Mouse (Mus musculus) macrophage (primary cell): ENCODE data around the gene Gm10300. TPM values are rescaled to one million over a fixed set of nuclear protein-coding genes. Genes with fewer than 3 reads are reported as not detected.
A peak's percentile ranks its signal among the peaks of the same experiment; 100 is the strongest.

Experiments
- H3K27ac ChIP-seq: fragments of 350-480 bp; formaldehyde crosslinking; 2 replicates; pipeline ENCODE4 v1.9.0; 2021
- H3K36me3 ChIP-seq: fragments of 350-480 bp; formaldehyde crosslinking; 2 replicates; pipeline ENCODE4 v1.9.0; 2021; ENCODE audit errors: inconsistent target
- H3K4me3 ChIP-seq: fragments of 350-480 bp; formaldehyde crosslinking; 2 replicates; pipeline ENCODE4 v1.9.0; 2021; ENCODE audit errors: inconsistent target
- H3K79me2 ChIP-seq: fragments of 350-480 bp; formaldehyde crosslinking; 2 replicates; pipeline ENCODE4 v1.9.0; 2021; ENCODE audit errors: inconsistent target
- WGBS: methylation state at CpG from one replicate; pipeline ENCODE4 v1.1.7; 2026; ENCODE audit warnings: inconsistent platforms; ENCODE audit not compliant: missing documents; 5-methylcytosine and 5-hydroxymethylcytosine counted together
- polyA plus RNA-seq: library from polyadenylated mRNA; stranded (reverse); fragments of 250-400 nt; gene quantifications from 3 replicates; pipeline ENCODE4 v1.2.4, GENCODE M21; 2018; ENCODE audit warnings: inconsistent platforms
- total RNA-seq, 78 experiments: library from RNA; depleted of rRNA; stranded (reverse); fragments of 250-400 nt; gene quantifications; 1 replicate in 9 of 78; 2 replicates in 24 of 78; 3 replicates in 43 of 78; 4 replicates in 2 of 78; pipeline ENCODE4 v1.2.4; 2018; ENCODE audit warnings: inconsistent platforms in 56 of 78

Gm10300 gene
- 1 to 10 TPM in 8 of 26 experiments, under 1 TPM in 6, not detected in 12; 0.29 to 2.7 (median 1.2) TPM for total RNA-seq (2018; cell fraction: chromatin; rRNA removed)
- total RNA-seq (2018; cell fraction: cytosol; rRNA removed): under 1 TPM in 15 of 26 experiments, not detected in 11; 0.03 to 0.29 (median 0.14) TPM
- total RNA-seq (2018; cell fraction: nucleus; rRNA removed): 1 to 10 TPM in 7 of 26 experiments, under 1 TPM in 13, not detected in 6; 0.30 to 3.2 (median 0.57) TPM
- 0.10 to 0.15 TPM (median 0.14 TPM) in 3 replicates for polyA plus RNA-seq

- Histone ChIP-seq H3K4me3 (peak within 1 kb of the TSS; percentile 84), H3K79me2 (peaks cover 52% of the 10 kb centered on the region), H3K36me3 (peaks cover 12% of the 10 kb centered on the region; the same call in 1 of the 2 replicates), H3K27ac (peak within 1 kb of the TSS; percentile 79)
- WGBS: 2% methylated on average over 42 of the region's 42 CpGs
Measured at GRCm38 (mm10) chr4:132074077-132074932, at the start of gene Gm10300. TSS of gene Gm10300 (plus strand) at chr4:132074697.

- Histone ChIP-seq H3K4me3 (no peak overlapping the region), H3K36me3 (no peaks in the 10 kb centered on the region), H3K79me2 (peaks cover 96% of the 10 kb centered on the region), H3K27ac (no peak overlapping the region)
- WGBS: 90% methylated on average over 2 of the region's 2 CpGs
Measured at GRCm38 (mm10) chr4:132025264-132025663, 49.2 kb upstream of the Gm10300 start.

- Histone ChIP-seq H3K4me3 (no peak overlapping the region), H3K36me3 (no peaks in the 10 kb centered on the region), H3K79me2 (peaks cover 96% of the 10 kb centered on the region), H3K27ac (no peak overlapping the region)
- 96% methylated on average over 5 of the region's 5 CpGs for WGBS
Measured at GRCm38 (mm10) chr4:132025738-132026527, 48.6 kb upstream of the Gm10300 start.

- Histone ChIP-seq H3K36me3 (no peaks in the 10 kb centered on the region), H3K27ac (no peak overlapping the region), H3K4me3 (no peak overlapping the region), H3K79me2 (peaks cover 96% of the 10 kb centered on the region)
- WGBS: 94% methylated on average over 6 of the region's 6 CpGs
Measured at GRCm38 (mm10) chr4:132027167-132027566, 47.3 kb upstream of the Gm10300 start.

GRCm38 (mm10) chr4:132027806-132028205, 46.7 kb upstream of the Gm10300 start:
- Histone ChIP-seq H3K4me3 (no peak overlapping the region), H3K36me3 (no peaks in the 10 kb centered on the region), H3K79me2 (peaks cover 96% of the 10 kb centered on the region), H3K27ac (no peak overlapping the region)
- WGBS: 100% methylated on average over 1 of the region's 1 CpGs

GRCm38 (mm10) chr4:132029851-132030741, 44.4 kb upstream of the Gm10300 start:
- 51% methylated on average over 10 of the region's 10 CpGs for WGBS
- Histone ChIP-seq H3K27ac (peak overlapping the region; percentile 63), H3K4me3 (no peak overlapping the region), H3K79me2 (peaks cover 96% of the 10 kb centered on the region), H3K36me3 (no peaks in the 10 kb centered on the region)

GRCm38 (mm10) chr4:132033183-132033582, 41.3 kb upstream of the Gm10300 start:
- Histone ChIP-seq H3K27ac (no peak overlapping the region), H3K36me3 (no peaks in the 10 kb centered on the region), H3K4me3 (no peak overlapping the region), H3K79me2 (peaks cover 94% of the 10 kb centered on the region)
- WGBS: 90% methylated on average over 1 of the region's 1 CpGs

GRCm38 (mm10) chr4:132034242-132034641, 40.3 kb upstream of the Gm10300 start:
- no peak overlapping the region for H3K4me3 ChIP-seq
- no peaks in the 10 kb centered on the region for H3K36me3 ChIP-seq
- 100% methylated on average over 2 of the region's 2 CpGs for WGBS
- peaks cover 90% of the 10 kb centered on the region for H3K79me2 ChIP-seq
- H3K27ac ChIP-seq: peak overlapping the region; percentile 61; the same call in 1 of the 2 replicates

GRCm38 (mm10) chr4:132037137-132037536, 37.4 kb upstream of the Gm10300 start:
- Histone ChIP-seq H3K4me3 (no peak overlapping the region), H3K27ac (0 out of 2 replicates have a peak overlapping the region, but pooled peaks have one; percentile 61), H3K36me3 (no peaks in the 10 kb centered on the region), H3K79me2 (peaks cover 76% of the 10 kb centered on the region)
- WGBS: 86% methylated on average over 5 of the region's 5 CpGs

GRCm38 (mm10) chr4:132037991-132038390, 36.5 kb upstream of the Gm10300 start:
- WGBS: 94% methylated on average over 7 of the region's 7 CpGs
- Histone ChIP-seq H3K79me2 (peaks cover 76% of the 10 kb centered on the region), H3K36me3 (no peaks in the 10 kb centered on the region), H3K4me3 (no peak overlapping the region), H3K27ac (peak overlapping the region; percentile 98; the same call in 1 of the 2 replicates)

- Histone ChIP-seq H3K4me3 (no peak overlapping the region), H3K79me2 (peaks cover 76% of the 10 kb centered on the region), H3K36me3 (no peaks in the 10 kb centered on the region), H3K27ac (peak overlapping the region; percentile 98)
- WGBS: 95% methylated on average over 2 of the region's 2 CpGs
Measured at GRCm38 (mm10) chr4:132038809-132039208, 35.7 kb upstream of the Gm10300 start.

- H3K4me3 ChIP-seq: peak overlapping the region; percentile 2; the same call in 1 of the 2 replicates
- peaks cover 76% of the 10 kb centered on the region for H3K79me2 ChIP-seq
- H3K27ac ChIP-seq: peak overlapping the region; percentile 98
- WGBS: 71% methylated on average over 2 of the region's 2 CpGs
- no peaks in the 10 kb centered on the region for H3K36me3 ChIP-seq
Measured at GRCm38 (mm10) chr4:132039521-132039920, 35.0 kb upstream of the Gm10300 start.

- Histone ChIP-seq H3K79me2 (peaks cover 76% of the 10 kb centered on the region), H3K27ac (peak overlapping the region; percentile 98), H3K36me3 (no peaks in the 10 kb centered on the region), H3K4me3 (peak overlapping the region; percentile 2; the same call in 1 of the 2 replicates)
- 3% methylated on average over 8 of the region's 8 CpGs for WGBS
Measured at GRCm38 (mm10) chr4:132039975-132040645, 34.4 kb upstream of the Gm10300 start.
